Mouse (Mus musculus) neutrophil, adult 5-6 weeks (primary cell): Measurements from ENCODE around the gene Slc39a1. TPM values are rescaled to one million over a fixed set of nuclear protein-coding genes. Genes with fewer than 3 reads are reported as not detected.

Experiments used
- ATAC-seq: fragments of 151-379, 151-347 bp; 2 replicates; pipeline ENCODE4 v1.8.0; 2017; ENCODE audit warnings: mild to moderate bottlenecking, moderate TSS enrichment; ENCODE audit not compliant: insufficient number of reproducible peaks, poor library complexity, low FRiP score, severe bottlenecking; ENCODE audit errors: extremely low read depth
- total RNA-seq: library from RNA; stranded (forward); fragments of 200-1000 nt; gene quantifications from 2 replicates; pipeline ENCODE4 v1.2.3, GENCODE M21; 2017

Gene Slc39a1
- total RNA-seq, 1 experiment from 2014 or later: 32.4 TPM

- no peak for ATAC-seq
Observed at GRCm38 (mm10) chr3:90290602-90291001, 42.6 kb downstream of the Slc39a1 start.

GRCm38 (mm10) chr3:90291982-90292344, 44.0 kb downstream of the Slc39a1 start:
- no peak for ATAC-seq

GRCm38 (mm10) chr3:90292345-90293275, 44.6 kb downstream of the Slc39a1 start, which contains the start of gene Gatad2b:
Gene Gatad2b (plus strand): TSS chr3:90293178.
- peak; percentile 99 for ATAC-seq

- ATAC-seq: no peak
Observed at GRCm38 (mm10) chr3:90293352-90294063, 45.5 kb downstream of the Slc39a1 start.

GRCm38 (mm10) chr3:90294064-90294440, 46.1 kb downstream of the Slc39a1 start:
- ATAC-seq: no peak

GRCm38 (mm10) chr3:90294651-90295050, 46.7 kb downstream of the Slc39a1 start:
- no peak for ATAC-seq

Other genes starting within 250 kb of the Slc39a1 start
- 56.1 and 62.5 TPM in 2 replicates for gene Hax1, start 249.4 kb upstream of the Slc39a1 start, total RNA-seq
- 95.8 and 104 TPM in 2 replicates for gene 4933434E20Rik, start 196.5 kb upstream of the Slc39a1 start, total RNA-seq
- gene Ubap2l, start 195.5 kb upstream of the Slc39a1 start, total RNA-seq: 186 and 235 TPM in 2 replicates
- gene Tpm3, start 175.5 kb upstream of the Slc39a1 start, total RNA-seq: 950 and 1,052 TPM in 2 replicates
- gene Nup210l, start 144.0 kb upstream of the Slc39a1 start, total RNA-seq: 2.2 and 2.7 TPM in 2 replicates
- gene Rps27, start 34.5 kb upstream of the Slc39a1 start, total RNA-seq: 6,147 and 6,362 TPM in 2 replicates
- 1.4 and 2.0 TPM in 2 replicates for gene Rab13, start 34.5 kb upstream of the Slc39a1 start, total RNA-seq
- gene Jtb, start 16.6 kb upstream of the Slc39a1 start, total RNA-seq: 63.0 and 65.2 TPM in 2 replicates
- not detected in 2 replicates for gene Creb3l4, start 4.7 kb upstream of the Slc39a1 start, total RNA-seq
- 66.4 and 76.5 TPM in 2 replicates for gene Crtc2, start 6.0 kb downstream of the Slc39a1 start, total RNA-seq
- gene Dennd4b, start 17.0 kb downstream of the Slc39a1 start, total RNA-seq: 59.8 and 70.4 TPM in 2 replicates
- 56.0 and 64.1 TPM in 2 replicates for gene Gatad2b, start 45.0 kb downstream of the Slc39a1 start, total RNA-seq
- gene Slc27a3, start 141.8 kb downstream of the Slc39a1 start, total RNA-seq: 0.35 and 2.7 TPM in 2 replicates
- gene Ints3, start 185.4 kb downstream of the Slc39a1 start, total RNA-seq: 17.3 and 23.2 TPM in 2 replicates
- gene Npr1, start 217.7 kb downstream of the Slc39a1 start, total RNA-seq: 0.12 TPM in 1 of 2 replicates, not detected in the other
- 64.5 and 67.2 TPM in 2 replicates for gene Ilf2, start 228.0 kb downstream of the Slc39a1 start, total RNA-seq
- 41.6 and 45.4 TPM in 2 replicates for gene Snapin, start 242.9 kb downstream of the Slc39a1 start, total RNA-seq